Comparison of ENCODE assay signal across 36 mouse cellular contexts in the genomic region with DNA sequence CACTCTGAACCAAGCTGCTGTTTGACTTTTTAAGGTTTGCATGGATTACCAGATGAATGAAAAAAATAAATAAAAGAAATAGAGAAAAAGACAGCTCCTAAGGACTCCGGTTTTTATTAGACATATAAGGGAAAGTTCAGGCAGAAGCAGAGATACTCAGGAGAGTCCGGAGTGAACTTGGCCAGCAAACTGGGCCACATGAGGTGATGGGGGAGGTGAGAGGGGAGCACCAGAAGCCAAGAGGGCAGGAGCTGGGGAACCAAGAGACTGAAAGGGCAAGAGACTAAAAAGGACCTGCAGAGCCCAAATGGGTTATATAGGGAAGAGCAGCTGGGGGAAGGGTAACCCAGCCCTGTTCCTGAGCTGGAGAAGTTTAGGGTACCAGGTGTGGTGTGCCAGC. TPM values are rescaled to one million over a fixed set of nuclear protein-coding genes. Genes with fewer than 3 reads are reported as not detected.
"Had no signal": no experiment of that assay in that cellular context is flagged by ENCODE, and none has a peak within 500 bp of the region (broad histone marks: within the 10 kb centered on the region; RNA-seq: fewer than 3 reads in every experiment).

No protein-coding gene starts in this region.

- H3K9me3 ChIP-seq: heart, embryonic 13.5 days; heart, embryonic 15.5 days; hindbrain, embryonic 15.5 days; limb, embryonic 15.5 days; liver, embryonic 12.5 days had no signal

- H3K4me2 ChIP-seq: heart, embryonic 11.5 days; heart, embryonic 13.5 days; heart, embryonic 15.5 days; hindbrain, embryonic 13.5 days; hindbrain, embryonic 15.5 days; kidney, embryonic 15.5 days; limb, embryonic 13.5 days; limb, embryonic 15.5 days; liver, embryonic 12.5 days had no signal

- H3K27ac ChIP-seq: heart, adult 2 months; heart, embryonic 13.5 days; heart, embryonic 15.5 days; hindbrain, embryonic 13.5 days; hindbrain, embryonic 15.5 days; hindbrain, postnatal 0 days; kidney, embryonic 15.5 days; kidney, postnatal 0 days; limb, embryonic 13.5 days; limb, embryonic 15.5 days; liver, embryonic 12.5 days; liver, embryonic 14.5 days had no signal

- H3K9ac ChIP-seq: heart, embryonic 13.5 days; heart, embryonic 15.5 days; hindbrain, embryonic 13.5 days; hindbrain, embryonic 15.5 days; kidney, embryonic 15.5 days; limb, embryonic 13.5 days; limb, embryonic 15.5 days; liver, embryonic 12.5 days; liver, embryonic 14.5 days had no signal

- DNase-seq: gastrocnemius, postnatal 14 days; gastrocnemius, postnatal 36 days; heart, adult 11 months; heart, adult 2 months; heart, postnatal 14 days; heart, postnatal 36 days; kidney, adult 11 months; kidney, adult 2 months; kidney, adult 9 months; kidney, postnatal 14 days; kidney, postnatal 36 days; layer of hippocampus, adult 9-11 months; layer of hippocampus, postnatal 36 days; left cerebral cortex, postnatal 4 days had no signal

- H3K27me3 ChIP-seq: heart, embryonic 13.5 days; heart, embryonic 15.5 days; hindbrain, embryonic 13.5 days; hindbrain, embryonic 15.5 days; kidney, embryonic 15.5 days; limb, embryonic 13.5 days; limb, embryonic 15.5 days; liver, embryonic 12.5 days had no signal

- H3K36me3 ChIP-seq: heart, embryonic 13.5 days; heart, embryonic 15.5 days; hindbrain, embryonic 13.5 days; hindbrain, embryonic 15.5 days; kidney, embryonic 15.5 days; limb, embryonic 13.5 days; limb, embryonic 15.5 days; liver, embryonic 12.5 days had no signal

- H3K4me3 ChIP-seq: heart, adult 2 months; heart, embryonic 13.5 days; heart, embryonic 15.5 days; hindbrain, embryonic 13.5 days; hindbrain, embryonic 15.5 days; kidney, embryonic 15.5 days; limb, embryonic 13.5 days; limb, embryonic 15.5 days; liver, embryonic 12.5 days had no signal

- ATAC-seq: hindbrain, postnatal 0 days; intestine, embryonic 16.5 days; liver, embryonic 12.5 days had no signal

- H3K4me1 ChIP-seq: heart, embryonic 13.5 days; heart, embryonic 15.5 days; hindbrain, embryonic 13.5 days; hindbrain, embryonic 15.5 days; kidney, embryonic 15.5 days; limb, embryonic 13.5 days; limb, embryonic 15.5 days had no signal

RNA-seq across cellular contexts. Expression of gene Pdcd1lg2, which starts 16.0 kb away (rescaled TPM):
- total RNA-seq: gastrocnemius, adult 8-10 months; gastrocnemius, postnatal 14 days; gastrocnemius, postnatal 36 days; heart, adult 2 months; heart, postnatal 14 days; heart, postnatal 36 days; layer of hippocampus, adult 18-20 months; layer of hippocampus, postnatal 14 days; layer of hippocampus, postnatal 36 days; left cerebral cortex, postnatal 10 days had no signal
- polyA plus RNA-seq: gonadal fat pad, adult 2 months; heart, embryonic 11.5 days; heart, embryonic 13.5 days; heart, embryonic 15.5 days; heart, postnatal 0 days; hindbrain, embryonic 11.5 days; hindbrain, embryonic 13.5 days; hindbrain, embryonic 15.5 days; intestine, embryonic 14.5 days; kidney, embryonic 15.5 days; kidney, postnatal 0 days; limb, embryonic 11.5 days; limb, embryonic 13.5 days; limb, embryonic 15.5 days had no signal

RNA-seq across cellular contexts. Expression of gene Cd274, which starts 27.5 kb away (rescaled TPM):
- polyA plus RNA-seq: limb, embryonic 11.5 days had no signal
